Mouse (Mus musculus) hindbrain, embryonic 15.5 days (tissue): ENCODE data around the gene Pym1. TPM values are rescaled to one million over a fixed set of nuclear protein-coding genes. Genes with fewer than 3 reads are reported as not detected.

Experiments used
- ATAC-seq: fragments of 200-750 bp; cut with Nextera tagmentation; 2 replicates; pipeline ENCODE4 v1.8.0; 2017; ENCODE audit warnings: low read depth, moderate number of reproducible peaks, moderate TSS enrichment; ENCODE audit not compliant: low FRiP score
- H3K27ac ChIP-seq: fragments of 300-500 bp; sonication (generic); replicated peaks from 2 replicates; pipeline ENCODE4 v1.5.1; 2015; ENCODE audit warnings: mild to moderate bottlenecking, inconsistent platforms
- H3K27me3 ChIP-seq: fragments of 300-500 bp; sonication (generic); 2 replicates; pipeline ENCODE4 v1.6.1; 2015; ENCODE audit warnings: control low read depth, inconsistent platforms
- H3K36me3 ChIP-seq: fragments of 300-500 bp; sonication (generic); 2 replicates; pipeline ENCODE4 v1.6.1; 2015; ENCODE audit warnings: control low read depth, inconsistent platforms
- H3K4me1 ChIP-seq: fragments of 300-500 bp; sonication (generic); replicated peaks from 2 replicates; pipeline ENCODE4 v1.6.1; 2015; ENCODE audit warnings: control low read depth, inconsistent platforms
- H3K4me2 ChIP-seq: fragments of 300-500 bp; sonication (generic); 2 replicates; pipeline ENCODE4 v1.6.1; 2015; ENCODE audit warnings: moderate library complexity, mild to moderate bottlenecking, inconsistent platforms
- H3K4me3 ChIP-seq: fragments of 300-500 bp; sonication (generic); 2 replicates; pipeline ENCODE4 v1.5.1; 2015; ENCODE audit warnings: mild to moderate bottlenecking, inconsistent platforms
- H3K9ac ChIP-seq: fragments of 300-500 bp; sonication (generic); 2 replicates; pipeline ENCODE4 v1.6.1; 2015; ENCODE audit warnings: inconsistent platforms
- H3K9me3 ChIP-seq: fragments of 300-500 bp; sonication (generic); 2 replicates; pipeline ENCODE4 v1.6.1; 2016; ENCODE audit warnings: control low read depth, inconsistent platforms
- WGBS: fragments of 180-500 bp; shearing (Covaris S2); methylation state at CpG from one replicate; pipeline ENCODE4 v1.1.7; 2015; 5-methylcytosine and 5-hydroxymethylcytosine counted together
- polyA plus RNA-seq: library from polyadenylated mRNA; unstranded; fragments of >200 nt; fragmentation: Nextera tagmentation; extraction: Ambion mirVana; gene quantifications from 2 replicates; pipeline ENCODE4 v1.2.1, GENCODE M21; 2015

Gene Pym1
- polyA plus RNA-seq, 1 experiment from 2014 or later, result 47.0 TPM

DNA sequence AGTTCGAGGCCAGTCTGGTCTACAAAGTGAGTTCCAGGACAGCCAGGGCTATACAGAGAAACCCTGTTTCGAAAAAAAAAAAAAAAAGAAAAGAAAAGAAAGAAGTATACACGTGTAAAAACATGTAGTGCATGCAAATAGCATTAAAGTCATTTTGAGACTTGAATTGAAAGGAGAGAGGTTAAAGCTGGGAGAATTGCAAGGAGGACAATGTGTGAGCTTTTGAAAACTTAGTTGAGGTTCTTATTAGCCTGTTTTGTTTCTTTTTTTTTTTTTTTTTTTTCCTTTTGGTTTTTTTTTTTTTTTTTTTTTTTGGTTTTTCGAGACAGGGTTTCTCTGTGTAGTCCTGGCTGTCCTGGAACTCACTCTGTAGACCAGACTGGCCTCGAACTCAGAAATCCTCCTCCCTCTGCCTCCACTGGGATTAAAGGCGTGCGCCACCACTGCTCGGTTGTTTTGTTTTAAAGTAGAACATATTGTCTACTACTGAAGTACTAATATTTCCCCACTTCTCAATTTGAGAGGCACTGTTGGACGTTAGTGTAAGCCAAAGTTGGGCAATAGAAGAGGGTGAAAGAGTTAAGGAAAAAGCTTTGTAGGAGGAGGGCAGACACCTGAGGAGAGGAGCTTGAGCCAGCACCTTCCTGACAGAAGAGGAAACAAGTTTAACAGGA lies 580 bp upstream of the Pym1 start:
- 47% methylated on average over 9 of the region's 9 CpGs for WGBS
- peak overlapping the region; percentile 91 for H3K27ac ChIP-seq
- ATAC-seq, result no peak; the same call in 1 of the 2 replicates
- peak overlapping the region; percentile 76 for H3K4me2 ChIP-seq
- H3K9me3 ChIP-seq, result no peaks in the 10 kb centered on the region
- peaks cover 20% of the 10 kb centered on the region for H3K27me3 ChIP-seq
- peak overlapping the region; percentile 59 for H3K4me3 ChIP-seq
- H3K36me3 ChIP-seq, result no peaks in the 10 kb centered on the region
- peaks cover 45% of the 10 kb centered on the region for H3K4me1 ChIP-seq
- peak overlapping the region; percentile 90 for H3K9ac ChIP-seq

DNA sequence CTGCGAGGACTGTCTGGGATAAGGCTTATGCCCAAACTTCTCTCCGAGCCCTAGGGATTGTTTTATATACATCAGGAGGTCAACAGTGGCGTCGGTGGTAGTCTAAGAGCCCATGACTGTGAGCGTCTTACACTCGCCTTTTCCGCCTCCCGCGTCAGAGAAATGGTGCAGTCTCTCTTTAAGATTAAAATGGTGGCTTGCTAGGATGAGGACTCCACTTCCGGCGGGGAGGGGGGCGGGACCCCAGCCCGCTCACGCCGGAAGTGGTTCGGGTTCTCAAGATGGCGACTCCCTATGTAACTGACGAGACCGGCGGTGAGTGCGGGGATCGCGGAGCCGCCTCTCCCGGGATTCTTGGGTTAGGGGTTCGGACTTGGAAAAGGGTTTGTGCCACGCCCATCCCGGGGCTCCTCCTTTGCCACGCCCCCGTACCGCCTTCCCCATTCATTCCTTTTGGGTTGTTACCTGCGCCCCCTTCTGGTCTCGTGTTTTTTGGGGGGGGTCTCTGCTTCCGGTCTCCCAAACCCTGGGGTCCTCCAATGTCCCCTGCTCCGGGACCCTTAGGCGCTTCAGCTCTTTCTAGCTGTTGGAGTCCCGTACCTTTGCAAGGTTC lies 669 bp downstream of the Pym1 start:
- peak; percentile 92 for ATAC-seq
- Histone ChIP-seq H3K27ac (peak overlapping the region; percentile 91), H3K4me3 (peak overlapping the region; percentile 59), H3K4me1 (peaks cover 40% of the 10 kb centered on the region), H3K9me3 (no peaks in the 10 kb centered on the region), H3K4me2 (peak overlapping the region; percentile 76), H3K36me3 (no peaks in the 10 kb centered on the region), H3K27me3 (peaks cover 12% of the 10 kb centered on the region), H3K9ac (peak overlapping the region; percentile 90)
- WGBS, result under 1% methylated on average over 36 of the region's 37 CpGs

DNA sequence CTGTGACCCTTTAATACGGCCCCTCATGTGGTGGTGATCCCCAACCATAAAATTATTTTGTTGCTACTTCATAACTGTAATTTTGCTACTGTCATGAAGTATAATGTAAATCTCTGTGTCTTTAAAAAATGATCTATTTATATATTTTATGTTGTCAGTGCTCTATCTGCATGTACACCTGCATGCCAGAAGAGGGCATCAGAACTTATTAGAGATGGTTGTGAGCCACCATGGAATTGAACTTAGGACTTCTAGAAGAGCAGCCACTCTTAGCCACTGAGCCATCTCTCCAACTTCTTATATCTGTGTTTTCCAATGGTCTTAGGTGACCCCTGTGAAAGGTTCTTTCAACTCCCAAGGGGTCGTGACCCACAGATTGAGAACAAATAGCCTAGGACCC lies 25.2 kb downstream of the Pym1 start:
- H3K27me3 ChIP-seq, result no peaks in the 10 kb centered on the region
- H3K4me3 ChIP-seq, result no peak overlapping the region
- H3K9ac ChIP-seq, result no peak overlapping the region
- H3K36me3 ChIP-seq, result no peaks in the 10 kb centered on the region
- no peaks in the 10 kb centered on the region for H3K9me3 ChIP-seq
- no peak overlapping the region for H3K27ac ChIP-seq
- 85% methylated on average over 2 of the region's 2 CpGs for WGBS
- H3K4me1 ChIP-seq, result no peaks in the 10 kb centered on the region
- no peak for ATAC-seq
- H3K4me2 ChIP-seq, result no peak overlapping the region

DNA sequence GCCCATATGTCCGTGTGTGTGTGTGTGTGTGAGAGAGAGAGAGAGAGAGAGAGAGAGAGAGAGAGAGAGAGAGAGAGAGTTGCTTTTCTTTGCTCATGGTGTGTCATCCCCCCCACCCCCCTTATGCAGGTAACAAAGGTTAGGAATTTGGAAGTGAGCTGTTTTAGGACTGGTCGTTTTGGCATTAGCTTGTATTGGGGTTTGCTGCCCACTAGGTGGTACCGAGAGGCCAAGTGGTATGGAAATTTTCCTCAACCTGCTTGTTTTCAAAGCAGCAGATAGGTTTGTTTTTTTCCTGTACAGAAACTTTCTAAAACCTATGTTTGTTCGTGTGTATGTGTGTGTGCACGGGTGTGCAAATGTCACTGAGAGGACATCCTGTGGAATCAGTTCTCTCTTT lies 26.0 kb downstream of the Pym1 start:
- Histone ChIP-seq H3K27ac (no peak overlapping the region), H3K36me3 (no peaks in the 10 kb centered on the region), H3K9me3 (no peaks in the 10 kb centered on the region), H3K4me2 (no peak overlapping the region), H3K27me3 (no peaks in the 10 kb centered on the region), H3K4me3 (no peak overlapping the region), H3K9ac (no peak overlapping the region), H3K4me1 (no peaks in the 10 kb centered on the region)
- no peak for ATAC-seq
- WGBS, result 26% methylated on average over 5 of the region's 5 CpGs

DNA sequence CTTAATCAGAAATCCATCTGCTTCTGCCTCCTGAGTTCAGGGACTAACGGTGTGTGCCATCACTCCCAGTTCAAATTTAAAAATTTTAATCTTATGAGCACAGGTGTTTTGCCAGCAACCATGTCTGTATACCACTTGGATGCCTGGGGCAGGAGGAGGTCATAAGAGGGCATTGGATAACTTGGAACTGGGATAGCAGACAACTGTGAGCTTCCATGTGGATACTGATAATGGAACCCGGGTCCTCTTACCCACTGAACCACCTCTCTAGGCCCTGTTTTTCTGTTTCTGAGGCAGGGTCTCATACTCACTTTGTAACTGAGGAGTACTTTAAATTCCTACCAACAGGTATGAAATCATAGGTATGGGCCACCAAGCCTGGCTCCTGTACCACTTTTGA lies 30.8 kb downstream of the Pym1 start:
- no peaks in the 10 kb centered on the region for H3K4me1 ChIP-seq
- WGBS, result 94% methylated on average over 2 of the region's 2 CpGs
- no peak overlapping the region for H3K4me2 ChIP-seq
- no peaks in the 10 kb centered on the region for H3K27me3 ChIP-seq
- H3K4me3 ChIP-seq, result no peak overlapping the region
- no peak overlapping the region for H3K9ac ChIP-seq
- H3K9me3 ChIP-seq, result no peaks in the 10 kb centered on the region
- H3K36me3 ChIP-seq, result no peaks in the 10 kb centered on the region
- ATAC-seq, result no peak
- H3K27ac ChIP-seq, result peak overlapping the region; percentile 2; the same call in 1 of the 2 replicates

DNA sequence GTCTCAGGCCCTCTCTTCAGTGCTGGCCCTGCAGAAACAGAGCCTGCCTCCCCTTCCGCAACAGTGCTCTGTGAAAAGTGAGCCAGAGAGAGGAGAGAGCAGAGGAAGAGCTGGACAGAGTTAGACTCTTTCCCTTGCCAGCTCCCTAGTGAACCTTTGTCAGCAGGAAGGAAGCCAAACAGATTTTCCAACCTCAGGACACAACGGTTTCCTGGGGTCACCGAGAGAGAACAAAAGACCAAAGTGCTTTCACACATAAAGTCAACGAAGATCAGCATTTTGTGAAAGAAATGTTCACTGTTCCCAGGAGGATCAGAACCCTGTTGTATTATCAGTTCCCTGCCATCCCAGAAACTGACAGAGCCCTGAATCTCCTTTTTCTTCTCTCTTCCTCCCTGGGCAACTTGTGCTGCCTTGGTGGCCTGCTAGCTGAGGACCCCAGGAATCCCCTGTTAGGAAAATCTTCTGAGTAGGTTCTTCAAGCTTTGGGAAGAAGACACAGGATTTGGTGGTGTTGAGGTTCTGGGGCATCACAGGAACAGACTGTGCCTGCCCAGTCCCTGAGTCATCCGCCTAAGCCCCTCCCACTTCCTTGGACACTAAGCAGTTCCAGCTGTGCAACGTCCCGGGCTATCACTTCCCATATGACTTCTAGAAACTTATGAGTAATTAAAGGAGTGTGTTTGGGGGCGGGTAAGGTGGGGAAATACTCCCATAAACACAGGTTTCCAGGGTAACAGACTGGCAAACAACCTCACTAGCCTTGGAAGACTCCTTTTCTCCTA lies 31.5 kb downstream of the Pym1 start:
- H3K4me2 ChIP-seq, result no peak overlapping the region
- no peak for ATAC-seq
- peak overlapping the region; percentile 2; the same call in 1 of the 2 replicates for H3K27ac ChIP-seq
- H3K27me3 ChIP-seq, result no peaks in the 10 kb centered on the region
- no peak overlapping the region for H3K9ac ChIP-seq
- 0 out of 2 replicates have a peak, but pooled peaks cover 4% of the 10 kb centered on the region for H3K9me3 ChIP-seq
- no peaks in the 10 kb centered on the region for H3K36me3 ChIP-seq
- H3K4me1 ChIP-seq, result no peaks in the 10 kb centered on the region
- no peak overlapping the region for H3K4me3 ChIP-seq
- WGBS, result 35% methylated on average over 8 of the region's 8 CpGs

DNA sequence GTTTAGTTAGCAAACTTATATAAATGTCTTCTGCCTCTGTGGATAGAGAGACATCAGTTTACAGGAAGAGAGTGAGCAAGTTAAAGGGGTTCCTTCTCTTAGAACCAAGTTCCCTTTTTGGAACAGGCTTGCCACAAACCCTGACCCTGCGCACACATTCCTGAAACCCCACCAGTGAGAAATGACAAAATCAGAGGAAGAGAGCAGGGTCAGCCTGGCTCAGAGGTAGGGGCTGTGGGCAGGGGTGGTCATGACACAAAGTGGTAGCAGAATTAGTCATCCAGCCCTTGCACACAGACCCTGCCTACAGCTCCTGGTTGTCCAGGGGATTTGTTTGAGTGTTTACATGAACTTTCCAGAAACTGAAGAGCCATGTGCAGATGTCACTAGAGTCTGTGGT lies 32.5 kb downstream of the Pym1 start:
- Histone ChIP-seq H3K9ac (no peak overlapping the region), H3K4me2 (no peak overlapping the region), H3K9me3 (0 out of 2 replicates have a peak, but pooled peaks cover 4% of the 10 kb centered on the region), H3K27me3 (no peaks in the 10 kb centered on the region), H3K27ac (no peak overlapping the region), H3K4me1 (no peaks in the 10 kb centered on the region), H3K36me3 (no peaks in the 10 kb centered on the region), H3K4me3 (no peak overlapping the region)
- 96% methylated on average over 1 of the region's 1 CpGs for WGBS
- no peak for ATAC-seq

DNA sequence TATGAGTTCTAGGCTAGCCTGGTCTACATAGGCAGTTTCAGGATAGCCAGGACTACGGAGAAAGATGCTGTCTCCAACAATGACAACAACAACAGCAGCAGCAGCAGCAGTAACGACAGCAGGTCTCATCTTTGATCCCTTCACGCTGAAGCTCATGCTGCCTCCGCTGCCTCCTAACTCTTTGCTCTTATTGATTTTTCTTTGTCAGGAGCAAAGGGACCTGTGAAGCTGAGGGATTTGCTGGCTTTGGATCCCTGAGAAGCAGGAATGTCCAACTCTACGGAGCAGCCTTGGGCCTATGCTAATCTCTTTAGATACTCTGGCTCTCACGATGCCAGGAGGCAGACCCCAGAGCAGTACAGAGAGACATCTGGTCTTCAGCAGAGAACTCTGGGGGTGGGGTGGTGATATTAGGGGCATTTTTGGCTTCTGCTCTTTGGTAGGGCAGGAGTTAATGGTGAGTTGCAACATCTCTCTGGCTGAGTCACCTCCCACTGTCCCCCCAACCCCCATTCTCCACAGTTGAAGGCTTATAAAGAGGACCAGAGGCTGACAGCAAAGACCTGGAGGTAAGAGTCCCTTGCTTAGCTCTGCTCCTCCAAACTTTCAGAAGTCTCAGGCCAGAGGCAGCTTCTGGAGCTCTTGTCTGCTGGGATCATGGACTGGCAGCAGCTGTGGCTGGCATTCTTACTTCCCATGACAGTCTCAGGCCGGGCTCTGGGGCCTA lies 42.9 kb downstream of the Pym1 start, which contains the start of gene Mmp19:
Gene Mmp19 (plus strand): TSS at position 513 of the 727 bp plus-strand sequence.
- Histone ChIP-seq H3K9me3 (no peaks in the 10 kb centered on the region), H3K4me2 (no peak within 1 kb of the TSS), H3K27me3 (no peaks in the 10 kb centered on the region), H3K9ac (no peak within 1 kb of the TSS), H3K4me3 (no peak within 1 kb of the TSS), H3K4me1 (no peaks in the 10 kb centered on the region), H3K36me3 (no peaks in the 10 kb centered on the region), H3K27ac (no peak within 1 kb of the TSS)
- ATAC-seq, result no peak
- 74% methylated on average over 7 of the region's 7 CpGs for WGBS

DNA sequence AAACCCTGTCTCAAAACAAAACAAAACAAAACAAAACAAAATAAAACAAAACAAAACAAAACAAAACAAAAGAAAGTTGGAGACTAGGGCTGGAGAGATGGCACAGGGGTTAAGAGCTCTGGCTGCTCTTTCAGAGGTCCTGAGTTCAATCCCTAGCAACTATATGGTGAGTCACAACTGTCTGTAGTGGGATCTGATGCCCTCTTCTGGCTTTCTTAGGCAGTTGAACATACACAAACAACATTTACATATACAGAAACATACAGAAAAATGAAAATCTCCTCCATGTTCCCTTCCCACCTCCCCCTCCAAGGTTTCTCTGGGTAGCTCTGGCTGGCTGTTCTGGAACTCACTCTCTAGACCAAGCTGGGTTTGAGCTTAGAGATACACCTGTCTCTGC lies 44.4 kb downstream of the Pym1 start:
- no peaks in the 10 kb centered on the region for H3K36me3 ChIP-seq
- H3K4me2 ChIP-seq, result no peak overlapping the region
- no peak for ATAC-seq
- no peak overlapping the region for H3K27ac ChIP-seq
- H3K4me3 ChIP-seq, result no peak overlapping the region
- H3K9me3 ChIP-seq, result no peaks in the 10 kb centered on the region
- no peaks in the 10 kb centered on the region for H3K27me3 ChIP-seq
- H3K4me1 ChIP-seq, result no peaks in the 10 kb centered on the region
- H3K9ac ChIP-seq, result no peak overlapping the region

DNA sequence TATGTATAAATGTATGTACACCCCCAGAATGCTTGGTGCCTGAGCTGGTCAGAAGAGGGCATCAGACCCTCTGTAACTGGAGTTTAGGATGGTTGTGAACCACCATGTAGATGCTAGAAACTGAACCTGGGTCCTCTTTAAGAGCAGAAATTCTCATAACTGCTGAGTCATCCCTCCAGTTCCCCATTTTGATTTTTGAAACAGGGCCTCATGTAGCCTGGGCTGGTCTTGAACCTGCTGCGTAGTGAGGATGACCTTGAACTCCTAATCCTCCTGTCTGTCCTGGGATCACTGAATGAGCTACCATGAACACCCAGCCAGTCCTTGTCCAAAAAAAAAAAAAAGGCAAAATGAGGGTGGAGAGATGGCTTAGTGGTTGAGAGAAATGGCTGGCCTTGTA lies 45.6 kb downstream of the Pym1 start:
- no peaks in the 10 kb centered on the region for H3K9me3 ChIP-seq
- H3K9ac ChIP-seq, result no peak overlapping the region
- H3K4me1 ChIP-seq, result no peaks in the 10 kb centered on the region
- H3K4me3 ChIP-seq, result no peak overlapping the region
- H3K27ac ChIP-seq, result no peak overlapping the region
- 0 out of 2 replicates have a peak, but pooled peaks cover under 1% of the 10 kb centered on the region for H3K36me3 ChIP-seq
- H3K4me2 ChIP-seq, result no peak overlapping the region
- no peak for ATAC-seq
- 94% methylated on average over 1 of the region's 1 CpGs for WGBS
- no peaks in the 10 kb centered on the region for H3K27me3 ChIP-seq

DNA sequence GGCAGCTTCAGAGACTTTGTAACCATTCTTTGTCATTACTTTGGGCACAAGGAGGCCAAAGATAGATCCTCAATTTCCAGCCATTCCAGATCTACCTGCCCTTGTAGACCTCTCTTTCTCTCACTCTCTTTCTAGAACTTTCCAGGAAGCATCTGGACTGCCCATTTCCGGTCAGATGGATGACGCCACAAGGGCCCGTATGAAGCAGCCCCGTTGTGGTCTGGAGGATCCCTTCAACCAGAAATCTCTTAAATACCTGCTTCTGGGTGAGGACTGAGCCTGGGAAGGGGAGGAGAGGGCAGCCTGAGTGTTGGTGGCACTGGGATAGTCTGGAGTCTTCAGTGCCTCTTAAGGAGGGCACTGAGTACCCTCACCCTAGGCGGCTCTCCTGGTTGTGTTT lies 46.7 kb downstream of the Pym1 start:
- H3K27ac ChIP-seq, result no peak overlapping the region
- no peak overlapping the region for H3K9ac ChIP-seq
- no peak overlapping the region for H3K4me2 ChIP-seq
- 0 out of 2 replicates have a peak, but pooled peaks cover 6% of the 10 kb centered on the region for H3K36me3 ChIP-seq
- 89% methylated on average over 5 of the region's 5 CpGs for whole genome bisulfite sequencing
- no peaks in the 10 kb centered on the region for H3K27me3 ChIP-seq
- H3K4me3 ChIP-seq, result no peak overlapping the region
- H3K9me3 ChIP-seq, result no peaks in the 10 kb centered on the region
- H3K4me1 ChIP-seq, result no peaks in the 10 kb centered on the region
- no peak for ATAC-seq
